In genomic region chr4:134659354-134660301, GRCm38 (mm10) we compare ENCODE assay signal across 8 mouse cellular contexts. TPM values are rescaled to one million over a fixed set of nuclear protein-coding genes. Genes with fewer than 3 reads are reported as not detected.
A peak's percentile ranks its signal among the peaks of the same experiment; 100 is the strongest.
DNase-seq lines count a peak whose midpoint lies in the region; ATAC-seq and TF ChIP-seq lines count a peak whose summit lies in the region.

No protein-coding gene starts in this region.

- peak overlapping the region; percentile 59 for H3K4me2 ChIP-seq in forebrain, embryonic 13.5 days

- no peak overlapping the region for H3K9ac ChIP-seq in ES-Bruce4 (ENCODE audit: low read depth, poor library complexity, severe bottlenecking)
- H3K9ac ChIP-seq in forebrain, embryonic 13.5 days = peak overlapping the region; percentile 49

- no peaks in the 10 kb centered on the region for H3K4me1 ChIP-seq in ES-Bruce4 (ENCODE audit: control insufficient read depth, insufficient read depth, low read length)
- peaks cover 59% of the 10 kb centered on the region for H3K4me1 ChIP-seq in forebrain, embryonic 13.5 days

- WGBS in forebrain, embryonic 13.5 days = 10% methylated on average over 27 of the region's 27 CpGs

- H3K27ac ChIP-seq in ES-Bruce4 (ENCODE audit: insufficient read depth, low read length) = no peak overlapping the region
- H3K27ac ChIP-seq in forebrain, embryonic 13.5 days = peak overlapping the region; percentile 42

- H3K9me3 ChIP-seq in ES-Bruce4 (replicated peaks; ENCODE audit: control insufficient read depth, insufficient read depth, low read length, poor library complexity, severe bottlenecking) = no peaks in the 10 kb centered on the region
- H3K9me3 ChIP-seq in forebrain, embryonic 13.5 days (replicated peaks) = no peaks in the 10 kb centered on the region

- TF ChIP-seq POLR2A in ES-Bruce4 (IDR thresholded peaks at IDR 0.05; ENCODE audit: insufficient read depth, low read length) = no peak

- no peaks in the 10 kb centered on the region for H3K27me3 ChIP-seq in ES-Bruce4 (ENCODE audit: control insufficient read depth, insufficient read depth, low read length, poor library complexity, severe bottlenecking)
- no peaks in the 10 kb centered on the region for H3K27me3 ChIP-seq in forebrain, embryonic 13.5 days

- DNase-seq in heart, adult 11 months = peak; percentile 88
- DNase-seq in heart, postnatal 4 days = no peak
- DNase-seq in mesoderm, embryonic 11.5 days (ENCODE audit: low read depth, low spot score) = peak; percentile 70
- DNase-seq in adrenal gland, postnatal 36 days = no peak
- DNase-seq in adrenal gland, adult (ENCODE audit: inconsistent age in 2 of 2, low spot score in 1 of 2) = no peak

- ATAC-seq in forebrain, embryonic 13.5 days = peak; percentile 37; the same call in 1 of the 2 replicates
- no peak for ATAC-seq in megakaryocyte, adult 5-6 weeks (ENCODE audit: poor library complexity, severe bottlenecking)

- no peak for TF ChIP-seq EP300 in ES-Bruce4 (IDR thresholded peaks at IDR 0.05; ENCODE audit: insufficient read depth, low read depth, low read length)

- H3K4me3 ChIP-seq in ES-Bruce4 (ENCODE audit: low read depth, low read length) = peak overlapping the region; percentile 19
- H3K4me3 ChIP-seq in forebrain, embryonic 13.5 days = peak overlapping the region; percentile 19

- no peak for TF ChIP-seq CTCF in ES-Bruce4 (IDR thresholded peaks at IDR 0.05; ENCODE audit: low read depth, low read length)

- H3K36me3 ChIP-seq in ES-Bruce4 (ENCODE audit: control insufficient read depth, insufficient read depth, low read length, poor library complexity, severe bottlenecking) = no peaks in the 10 kb centered on the region
- H3K36me3 ChIP-seq in forebrain, embryonic 13.5 days (ENCODE audit: poor library complexity, severe bottlenecking) = no peaks in the 10 kb centered on the region

RNA-seq across cellular contexts. Expression of gene Man1c1, which starts 44.5 kb away (rescaled TPM):
- total RNA-seq in heart, postnatal 4 days (2021) = 10 to 100 TPM; 30.4 to 30.7 TPM
- 7.1 and 9.0 TPM in 2 replicates for polyA plus RNA-seq in ES-Bruce4 (2011; ENCODE audit: insufficient read depth, insufficient read length, low read depth, missing spikeins)
- 1.6 TPM in 2 replicates for polyA plus RNA-seq in forebrain, embryonic 13.5 days (2015; fragmentation: Nextera tagmentation; extraction: Ambion mirVana)
- total RNA-seq in adrenal gland, postnatal 36 days (2021) = 10 to 100 TPM; 18.5 to 24.7 TPM
- 28.0 and 33.1 TPM in 2 replicates for total RNA-seq in megakaryocyte, adult 5-6 weeks (2015)
- 14.1 and 16.9 TPM in 2 replicates for total RNA-seq in megakaryocyte, adult 5-6 weeks (2017)

Comparison
In these comparisons a context has a peak if more than half of its experiments do, and no peak if none do; other contexts are left out.
1. DNase-seq: peak in heart, adult 11 months (single experiment) and mesoderm, embryonic 11.5 days (single experiment); none in heart, postnatal 4 days (single experiment), adrenal gland, postnatal 36 days (0 of 2) and adrenal gland, adult (0 of 2).